20 mouse cellular contexts compared by ENCODE assay signal in genomic region chr5:150358671-150359070, GRCm38 (mm10).
DNase-seq lines count a peak whose midpoint lies in the region; ATAC-seq and TF ChIP-seq lines count a peak whose summit lies in the region.
"Had no signal": no experiment of that assay in that cellular context is flagged by ENCODE, and none has a peak within 500 bp of the region (broad histone marks: within the 10 kb centered on the region; RNA-seq: fewer than 3 reads in every experiment).

No protein-coding gene starts in this region.

- no peak for ATAC-seq in kidney, postnatal 0 days (replicated peaks; ENCODE audit: low FRiP score, low read depth)
- no peak for ATAC-seq in stomach, embryonic 16.5 days (ENCODE audit: insufficient read depth, low FRiP score)
- ATAC-seq in forebrain, embryonic 13.5 days, result no peak
- ATAC-seq: forebrain, embryonic 14.5 days; forebrain, embryonic 16.5 days had no signal

- no peak for TF ChIP-seq CTCF in kidney, postnatal 0 days (IDR thresholded peaks at IDR 0.05; ENCODE audit: low read depth)

- no peaks in the 10 kb centered on the region for H3K36me3 ChIP-seq in kidney, postnatal 0 days (ENCODE audit: insufficient read depth, low read length)
- no peaks in the 10 kb centered on the region for H3K36me3 ChIP-seq in stomach, embryonic 16.5 days (ENCODE audit: control insufficient read depth, insufficient read depth, low read length)
- H3K36me3 ChIP-seq in forebrain, embryonic 13.5 days (ENCODE audit: poor library complexity, severe bottlenecking), result peaks cover 48% of the 10 kb centered on the region
- H3K36me3 ChIP-seq: embryonic facial prominence, embryonic 12.5 days had no signal

- H3K27ac ChIP-seq in kidney, postnatal 0 days, result no peak overlapping the region
- 0 out of 2 replicates have a peak overlapping the region, but pooled peaks have one; percentile 15 for H3K27ac ChIP-seq in stomach, embryonic 16.5 days (ENCODE audit: low read length)
- no peak overlapping the region for H3K27ac ChIP-seq in forebrain, embryonic 13.5 days
- H3K27ac ChIP-seq: embryonic facial prominence, embryonic 10.5 days; embryonic facial prominence, embryonic 12.5 days had no signal

- DNase-seq in kidney, postnatal 0 days (ENCODE audit: low spot score), result peak; percentile 25
- DNase-seq in kidney, postnatal 36 days, result no peak
- DNase-seq in R1 (ENCODE audit: low read depth, low spot score) (peak; percentile 60), ZHBTc4 (ENCODE audit: low read depth, low spot score) (peak; percentile 75)
- no peak for DNase-seq in cerebellum, adult 11-12 months
- DNase-seq in gastrocnemius, postnatal 10 days, result no peak
- DNase-seq: adrenal gland, adult 2 months; adrenal gland, postnatal 10 days; adrenal gland, postnatal 25 days; cerebellum, adult 11 months; cerebellum, adult 2 months; cerebellum, adult 9-10 months; cerebellum, postnatal 10 days; cerebellum, postnatal 25 days had no signal

- no peaks in the 10 kb centered on the region for H3K4me1 ChIP-seq in kidney, postnatal 0 days (replicated peaks; ENCODE audit: insufficient read depth, low read length)
- peaks cover 13% of the 10 kb centered on the region; the same call in 1 of the 2 replicates for H3K4me1 ChIP-seq in stomach, embryonic 16.5 days (ENCODE audit: control insufficient read depth, insufficient read depth, low read length)
- H3K4me1 ChIP-seq in forebrain, embryonic 13.5 days, result no peaks in the 10 kb centered on the region
- H3K4me1 ChIP-seq: embryonic facial prominence, embryonic 10.5 days; embryonic facial prominence, embryonic 12.5 days had no signal

- H3K4me3 ChIP-seq in kidney, postnatal 0 days (replicated peaks; ENCODE audit: low read depth, low read length), result no peak overlapping the region
- no peak overlapping the region for H3K4me3 ChIP-seq in stomach, embryonic 16.5 days (replicated peaks; ENCODE audit: low read length)
- no peak overlapping the region for H3K4me3 ChIP-seq in forebrain, embryonic 13.5 days
- H3K4me3 ChIP-seq: embryonic facial prominence, embryonic 10.5 days; embryonic facial prominence, embryonic 12.5 days had no signal

- H3K4me2 ChIP-seq in kidney, postnatal 0 days (ENCODE audit: low read length), result no peak overlapping the region
- H3K4me2 ChIP-seq in stomach, embryonic 16.5 days (ENCODE audit: low read depth, low read length), result no peak overlapping the region
- H3K4me2 ChIP-seq in forebrain, embryonic 13.5 days, result no peak overlapping the region
- H3K4me2 ChIP-seq: embryonic facial prominence, embryonic 12.5 days had no signal

- H3K9me3 ChIP-seq in kidney, postnatal 0 days (replicated peaks; ENCODE audit: low read length), result no peaks in the 10 kb centered on the region
- no peaks in the 10 kb centered on the region for H3K9me3 ChIP-seq in stomach, embryonic 16.5 days (replicated peaks; ENCODE audit: control insufficient read depth, low read length)
- H3K9me3 ChIP-seq in forebrain, embryonic 13.5 days (replicated peaks), result no peaks in the 10 kb centered on the region
- H3K9me3 ChIP-seq: embryonic facial prominence, embryonic 10.5 days; embryonic facial prominence, embryonic 12.5 days had no signal

- 76% methylated on average over 14 of the region's 14 CpGs for WGBS in kidney, postnatal 0 days
- 65% methylated on average over 14 of the region's 14 CpGs for WGBS in stomach, embryonic 16.5 days
- WGBS in forebrain, embryonic 13.5 days, result 88% methylated on average over 14 of the region's 14 CpGs

- no peak overlapping the region for H3K9ac ChIP-seq in kidney, postnatal 0 days (ENCODE audit: low read depth, low read length)
- H3K9ac ChIP-seq in stomach, embryonic 16.5 days (ENCODE audit: low read length), result no peak overlapping the region
- H3K9ac ChIP-seq in forebrain, embryonic 13.5 days, result no peak overlapping the region
- H3K9ac ChIP-seq: embryonic facial prominence, embryonic 12.5 days had no signal

- no peaks in the 10 kb centered on the region for H3K27me3 ChIP-seq in kidney, postnatal 0 days (ENCODE audit: insufficient read depth, low read length)
- no peaks in the 10 kb centered on the region for H3K27me3 ChIP-seq in stomach, embryonic 16.5 days (ENCODE audit: control insufficient read depth, insufficient read depth, low read length)
- H3K27me3 ChIP-seq in forebrain, embryonic 13.5 days, result no peaks in the 10 kb centered on the region
- H3K27me3 ChIP-seq: embryonic facial prominence, embryonic 12.5 days had no signal

Comparison
In these comparisons a context has a peak if more than half of its experiments do, and no peak if none do; other contexts are left out.
1. DNase-seq: peak in kidney, postnatal 0 days (single experiment), R1 (single experiment) and ZHBTc4 (single experiment); none in kidney, postnatal 36 days (0 of 2), cerebellum, adult 11-12 months (single experiment) and gastrocnemius, postnatal 10 days (single experiment).